Mouse (Mus musculus) liver, embryonic 14.5 days (tissue): ENCODE measurements around the gene Ccl9.

Source experiments
- CTCF ChIP-seq: IDR thresholded peaks from 2 replicates; pipeline ENCODE4 v1.5.1; 2016; ENCODE audit warnings: antibody characterized with exemption, low read depth, control low read depth
- EP300 ChIP-seq: IDR thresholded peaks from 2 replicates; pipeline ENCODE4 v1.6.1; 2016; ENCODE audit warnings: antibody characterized with exemption, low read depth

GRCm38 (mm10) chr11:83584232-83584631, 5.8 kb upstream of the Ccl9 start:
- TF ChIP-seq CTCF, result no peak
- TF ChIP-seq EP300, result no peak
